Mouse (Mus musculus): ENCODE measurements around the gene Pkp3.

DNA sequence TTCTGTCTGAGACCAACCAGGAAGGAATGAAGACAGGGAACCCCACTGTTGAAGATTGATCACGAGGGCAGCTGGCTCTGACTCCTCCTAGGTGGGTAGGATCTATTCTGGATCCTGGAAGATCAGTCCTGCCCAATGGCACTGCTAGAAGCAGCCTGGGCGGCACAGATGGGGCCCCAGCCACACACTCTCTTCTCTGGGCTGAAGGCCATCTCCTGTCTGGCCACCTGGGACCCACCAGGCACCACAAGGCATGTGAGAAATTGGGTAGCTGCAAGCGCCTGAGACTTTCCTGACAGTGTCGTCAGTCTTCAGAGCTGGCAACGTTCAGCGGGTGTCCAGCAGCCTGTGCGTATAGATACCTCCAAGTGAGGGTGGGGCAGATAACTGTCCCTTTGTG is 15.5 kb upstream of the Pkp3 start:
- no peak for TF ChIP-seq POLR2A (IDR thresholded peaks at IDR 0.05; ENCODE audit: low read depth, low read length)
- no peak for TF ChIP-seq CTCF (conservative IDR thresholded peaks at IDR 0.05; ENCODE audit: insufficient read depth, insufficient read length, low read depth, low read length)
